Mouse (Mus musculus) limb, embryonic 10.5 days (tissue): ENCODE measurements around the gene Dnajc22. TPM values are rescaled to one million over a fixed set of nuclear protein-coding genes. Genes with fewer than 3 reads are reported as not detected.
"Not testable (repeated sequence)": the region's sequence is repeated elsewhere in the genome, so short reads cannot be mapped to it uniquely, and the experiment has no call there.

ENCODE experiments used
- DNase-seq: peaks from one replicate; pipeline ENCODE4 v3.0.0-alpha.2; 2017; ENCODE audit warnings: low spot score
- H3K27ac ChIP-seq: fragments of 300-500 bp; sonication (generic); 2 replicates; pipeline ENCODE4 v1.5.1; 2016; ENCODE audit warnings: mild to moderate bottlenecking
- H3K27me3 ChIP-seq: fragments of 300-500 bp; sonication (generic); 2 replicates; pipeline ENCODE4 v1.6.1; 2016; ENCODE audit warnings: low read depth, mild to moderate bottlenecking; ENCODE audit not compliant: poor library complexity, severe bottlenecking
- H3K36me3 ChIP-seq: fragments of 300-500 bp; sonication (generic); 2 replicates; pipeline ENCODE4 v1.6.1; 2016; ENCODE audit warnings: mild to moderate bottlenecking, moderate library complexity
- H3K4me1 ChIP-seq: fragments of 300-500 bp; sonication (generic); 2 replicates; pipeline ENCODE4 v1.6.1; 2016
- H3K4me3 ChIP-seq: fragments of 300-500 bp; sonication (generic); 2 replicates; pipeline ENCODE4 v1.5.1; 2016; ENCODE audit warnings: mild to moderate bottlenecking, moderate library complexity
- H3K9me3 ChIP-seq: fragments of 300-500 bp; sonication (generic); replicated peaks from 2 replicates; pipeline ENCODE4 v1.6.1; 2016; ENCODE audit warnings: mild to moderate bottlenecking
- WGBS: fragments of 180-500 bp; shearing (Covaris S2); methylation state at CpG from one replicate; pipeline ENCODE4 v1.1.7; 2016; 5-methylcytosine and 5-hydroxymethylcytosine counted together
- polyA plus RNA-seq: library from polyadenylated mRNA; unstranded; fragments of >200 nt; fragmentation: Nextera tagmentation; extraction: Ambion mirVana; gene quantifications from 2 replicates; pipeline ENCODE4 v1.2.1, GENCODE M21; 2016

Gene Dnajc22
- polyA plus RNA-seq, 1 experiment from 2014 or later = 2.1 TPM

- peaks cover 46% of the 10 kb centered on the region for H3K36me3 ChIP-seq
- not testable (repeated sequence) for H3K9me3 ChIP-seq, H3K27me3 ChIP-seq, DNase-seq, H3K27ac ChIP-seq
- peak overlapping the region; percentile 73 for H3K4me3 ChIP-seq
- H3K4me1 ChIP-seq = peaks cover 29% of the 10 kb centered on the region
- 95% methylated on average over 3 of the region's 3 CpGs for WGBS
These were observed 17.0 kb upstream of the Dnajc22 start for GRCm38 (mm10) chr15:99076011-99076410.

- H3K36me3 ChIP-seq = peaks cover 70% of the 10 kb centered on the region
- peaks cover 14% of the 10 kb centered on the region for H3K27me3 ChIP-seq
- no peak overlapping the region for H3K27ac ChIP-seq
- WGBS = 84% methylated on average over 15 of the region's 15 CpGs
- H3K4me3 ChIP-seq = no peak overlapping the region
- peaks cover 32% of the 10 kb centered on the region for H3K4me1 ChIP-seq
- peak; percentile 26 for DNase-seq
- no peaks in the 10 kb centered on the region for H3K9me3 ChIP-seq
These were observed 14.6 kb upstream of the Dnajc22 start for GRCm38 (mm10) chr15:99078181-99078910.

GRCm38 (mm10) chr15:99079804-99080203 lies 13.2 kb upstream of the Dnajc22 start:
- Histone ChIP-seq H3K4me3 (no peak overlapping the region), H3K9me3 (no peaks in the 10 kb centered on the region), H3K4me1 (peaks cover 37% of the 10 kb centered on the region), H3K36me3 (peaks cover 76% of the 10 kb centered on the region), H3K27ac (no peak overlapping the region), H3K27me3 (peaks cover 29% of the 10 kb centered on the region)
- 92% methylated on average over 3 of the region's 3 CpGs for WGBS
- no peak for DNase-seq

- peaks cover 26% of the 10 kb centered on the region for H3K4me1 ChIP-seq
- peaks cover 54% of the 10 kb centered on the region for H3K27me3 ChIP-seq
- DNase-seq = no peak
- no peak overlapping the region for H3K27ac ChIP-seq
- H3K36me3 ChIP-seq = peaks cover 67% of the 10 kb centered on the region
- no peaks in the 10 kb centered on the region for H3K9me3 ChIP-seq
- H3K4me3 ChIP-seq = no peak overlapping the region
- WGBS = 93% methylated on average over 12 of the region's 12 CpGs
These were observed 10.6 kb upstream of the Dnajc22 start for GRCm38 (mm10) chr15:99082322-99082721.

GRCm38 (mm10) chr15:99082840-99083239 lies 10.1 kb upstream of the Dnajc22 start:
- Histone ChIP-seq H3K4me3 (no peak overlapping the region), H3K36me3 (peaks cover 62% of the 10 kb centered on the region), H3K9me3 (no peaks in the 10 kb centered on the region), H3K27ac (no peak overlapping the region), H3K27me3 (peaks cover 59% of the 10 kb centered on the region), H3K4me1 (peaks cover 26% of the 10 kb centered on the region)
- 88% methylated on average over 16 of the region's 16 CpGs for WGBS
- no peak for DNase-seq

- 69% methylated on average over 9 of the region's 9 CpGs for WGBS
- DNase-seq = peak; percentile 44
- Histone ChIP-seq H3K27ac (no peak overlapping the region), H3K9me3 (no peaks in the 10 kb centered on the region), H3K27me3 (peaks cover 63% of the 10 kb centered on the region), H3K4me1 (peaks cover 26% of the 10 kb centered on the region), H3K36me3 (peaks cover 57% of the 10 kb centered on the region), H3K4me3 (no peak overlapping the region)
These were observed 9.7 kb upstream of the Dnajc22 start for GRCm38 (mm10) chr15:99083258-99083657.

GRCm38 (mm10) chr15:99083867-99084557 lies 9.0 kb upstream of the Dnajc22 start:
- peaks cover 71% of the 10 kb centered on the region for H3K27me3 ChIP-seq
- peak; percentile 55 for DNase-seq
- WGBS = 7% methylated on average over 11 of the region's 11 CpGs
- no peak overlapping the region for H3K27ac ChIP-seq
- H3K4me1 ChIP-seq = peaks cover 31% of the 10 kb centered on the region
- no peaks in the 10 kb centered on the region for H3K9me3 ChIP-seq
- peaks cover 50% of the 10 kb centered on the region for H3K36me3 ChIP-seq
- H3K4me3 ChIP-seq = peak overlapping the region; percentile 27

GRCm38 (mm10) chr15:99084618-99085017 lies 8.4 kb upstream of the Dnajc22 start:
- WGBS = 5% methylated on average over 19 of the region's 19 CpGs
- no peak for DNase-seq
- Histone ChIP-seq H3K36me3 (peaks cover 44% of the 10 kb centered on the region), H3K27me3 (peaks cover 77% of the 10 kb centered on the region), H3K4me3 (peak overlapping the region; percentile 27), H3K9me3 (no peaks in the 10 kb centered on the region), H3K27ac (no peak overlapping the region), H3K4me1 (peaks cover 33% of the 10 kb centered on the region)

GRCm38 (mm10) chr15:99085997-99086396 lies 7.0 kb upstream of the Dnajc22 start:
- DNase-seq = no peak
- Histone ChIP-seq H3K9me3 (no peaks in the 10 kb centered on the region), H3K4me1 (peaks cover 35% of the 10 kb centered on the region), H3K36me3 (peaks cover 30% of the 10 kb centered on the region), H3K27ac (no peak overlapping the region), H3K4me3 (no peak overlapping the region), H3K27me3 (peaks cover 91% of the 10 kb centered on the region)
- WGBS = 57% methylated on average over 4 of the region's 4 CpGs

GRCm38 (mm10) chr15:99087253-99088075 lies 5.5 kb upstream of the Dnajc22 start, which contains the start of gene C1ql4:
Gene C1ql4 (minus strand): TSS chr15:99087817.
- peak within 1 kb of the TSS; percentile 31 for H3K4me3 ChIP-seq
- H3K4me1 ChIP-seq = peaks cover 33% of the 10 kb centered on the region
- H3K36me3 ChIP-seq = peaks cover 15% of the 10 kb centered on the region
- no peaks in the 10 kb centered on the region for H3K9me3 ChIP-seq
- WGBS = 8% methylated on average over 60 of the region's 60 CpGs
- H3K27me3 ChIP-seq = peaks cover 100% of the 10 kb centered on the region
- 0 out of 2 replicates have a peak within 1 kb of the TSS, but pooled peaks have one; percentile 42 for H3K27ac ChIP-seq
- DNase-seq = peak; percentile 65

GRCm38 (mm10) chr15:99088292-99088691 lies 4.7 kb upstream of the Dnajc22 start:
- Histone ChIP-seq H3K36me3 (peaks cover 7% of the 10 kb centered on the region), H3K27me3 (peaks cover 100% of the 10 kb centered on the region), H3K27ac (0 out of 2 replicates have a peak overlapping the region, but pooled peaks have one; percentile 0), H3K4me1 (peaks cover 38% of the 10 kb centered on the region), H3K9me3 (no peaks in the 10 kb centered on the region), H3K4me3 (peak overlapping the region; percentile 31)
- WGBS = under 1% methylated on average over 27 of the region's 27 CpGs
- peak; percentile 91 for DNase-seq

GRCm38 (mm10) chr15:99089069-99089468 lies 3.9 kb upstream of the Dnajc22 start:
- Histone ChIP-seq H3K9me3 (no peaks in the 10 kb centered on the region), H3K4me1 (peaks cover 40% of the 10 kb centered on the region), H3K4me3 (no peak overlapping the region), H3K27me3 (peaks cover 100% of the 10 kb centered on the region), H3K36me3 (no peaks in the 10 kb centered on the region; the same call in 1 of the 2 replicates), H3K27ac (no peak overlapping the region)
- peak; percentile 42 for DNase-seq
- WGBS = 9% methylated on average over 14 of the region's 14 CpGs
